Mouse (Mus musculus) olfactory bulb, adult 2 months (tissue): ENCODE results near the gene Anxa6.

Experiments
- CTCF ChIP-seq: fragments of 200-500 bp; IDR thresholded peaks from 2 replicates; pipeline ENCODE4 v1.5.1; 2012; ENCODE audit warnings: low read depth, mild to moderate bottlenecking, low read length, moderate library complexity; ENCODE audit not compliant: insufficient read depth
- POLR2A ChIP-seq: fragments of 200-500 bp; IDR thresholded peaks from 2 replicates; pipeline ENCODE4 v1.6.1; 2012; ENCODE audit warnings: mild to moderate bottlenecking, low read depth, low read length, moderate library complexity; ENCODE audit not compliant: insufficient read depth

DNA sequence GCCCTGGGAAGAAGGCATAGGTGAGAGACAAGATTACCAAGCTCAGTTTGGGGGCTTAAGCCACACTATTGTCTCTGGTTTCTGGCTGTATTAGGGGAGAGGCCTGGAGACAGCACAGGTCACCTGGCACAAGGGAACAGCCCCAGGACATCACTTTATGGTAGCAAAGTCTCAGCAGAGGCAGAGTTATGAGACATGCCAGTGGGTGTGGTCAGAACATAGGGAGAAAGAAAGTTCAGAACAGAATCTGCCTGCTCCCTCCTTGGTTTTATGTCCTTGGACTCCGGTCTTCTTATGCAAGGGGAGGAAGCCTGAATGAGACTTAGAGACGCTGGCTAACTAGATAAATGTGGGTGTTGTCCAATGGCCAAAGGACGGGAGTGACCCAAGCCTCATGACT is 88.5 kb downstream of the Anxa6 start:
- TF ChIP-seq CTCF (no peak), POLR2A (no peak)
